Mouse (Mus musculus): ENCODE measurements around the gene Gcnt3.

DNA sequence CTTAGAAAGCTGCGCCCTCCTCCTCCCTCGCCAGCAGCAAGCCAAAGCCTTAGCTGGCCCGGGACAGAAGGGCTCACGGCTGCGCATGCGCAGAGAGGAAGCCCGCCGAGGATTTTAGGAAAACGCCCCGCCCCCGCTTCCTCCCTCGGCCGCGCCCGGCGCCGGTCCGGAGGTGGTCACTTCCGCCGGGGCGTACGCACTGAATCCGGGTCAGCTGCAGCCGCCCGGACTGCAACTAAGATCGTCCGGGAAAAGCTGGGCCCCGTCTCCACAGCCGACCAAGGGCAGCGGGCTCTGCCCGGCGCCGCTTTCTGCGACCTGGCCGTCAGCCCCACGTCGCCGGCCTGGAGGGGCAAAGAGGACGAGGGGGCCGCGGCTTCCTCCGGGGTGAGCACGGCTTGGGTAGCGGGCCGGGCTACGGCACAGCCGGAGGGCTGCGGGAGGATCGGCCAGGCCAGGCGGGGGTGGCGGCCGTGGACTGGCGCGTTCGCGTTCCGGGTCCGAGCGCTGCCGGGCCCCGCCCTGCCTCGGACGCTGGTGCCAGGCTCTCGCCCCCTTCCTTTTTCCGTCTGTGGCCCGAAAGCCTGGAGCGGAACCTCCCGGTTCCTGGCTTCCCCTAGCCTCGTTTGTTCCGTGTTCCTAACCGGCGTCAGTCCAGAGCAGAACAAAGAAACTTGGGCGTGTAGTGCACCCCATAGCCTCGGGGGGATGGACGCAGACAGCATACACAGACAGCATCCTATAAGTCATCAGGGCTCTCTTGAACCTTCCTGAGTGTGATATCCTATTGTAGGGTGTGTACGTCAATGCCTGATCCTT, 48.4 kb downstream of the Gcnt3 start, which contains the start of gene Bnip2:
- TF ChIP-seq CTCF (IDR thresholded peaks at IDR 0.05; ENCODE audit: control insufficient read depth, insufficient read depth, insufficient read length) (no peak), USF1 (IDR thresholded peaks at IDR 0.05; ENCODE audit: low read depth) (no peak), MYOD1 (IDR thresholded peaks at IDR 0.05; ENCODE audit: control insufficient read depth, insufficient read length, low read depth) (no peak), MYOG (IDR thresholded peaks at IDR 0.05; ENCODE audit: control insufficient read depth, extremely low read depth, insufficient read length) (no peak), MAX (IDR thresholded peaks at IDR 0.05) (no peak), FOSL1 (IDR thresholded peaks at IDR 0.05; ENCODE audit: insufficient read depth, low read length, poor library complexity, severe bottlenecking) (no peak), CEBPB (IDR thresholded peaks at IDR 0.05; ENCODE audit: low read depth) (no peak)

All from C2C12 (cell line).